Mouse (Mus musculus): ENCODE results near the gene Hspa12b. TPM values are rescaled to one million over a fixed set of nuclear protein-coding genes. Genes with fewer than 3 reads are reported as not detected.
"Not testable (repeated sequence)": the region's sequence is repeated elsewhere in the genome, so short reads cannot be mapped to it uniquely, and the experiment has no call there.

Gene Hspa12b
- polyA plus RNA-seq, 1 experiment from 2014 or later, result 3.3 TPM

GRCm38 (mm10) chr2:131096101-131096795 is 30.8 kb upstream of the Hspa12b start:
- Histone ChIP-seq H3K27me3 (ENCODE audit: control insufficient read depth, insufficient read depth, low read length) (no peaks in the 10 kb centered on the region), H3K4me3 (ENCODE audit: low read depth, low read length) (no peak overlapping the region), H3K36me3 (ENCODE audit: control insufficient read depth, insufficient read depth, low read length) (no peaks in the 10 kb centered on the region), H3K27ac (ENCODE audit: low read depth, low read length) (0 out of 2 replicates have a peak overlapping the region, but pooled peaks have one; percentile 14), H3K9ac (ENCODE audit: low read length) (peak overlapping the region; percentile 42; the same call in 1 of the 2 replicates), H3K4me2 (no peak overlapping the region), H3K4me1 (ENCODE audit: control insufficient read depth, insufficient read depth, low read length) (peaks cover 4% of the 10 kb centered on the region), H3K9me3 (ENCODE audit: control insufficient read depth, low read length) (no peaks in the 10 kb centered on the region)
- 22% methylated on average over 9 of the region's 9 CpGs for WGBS
- ATAC-seq (ENCODE audit: low FRiP score) (0 out of 2 replicates have a peak, but pooled peaks have one; percentile 52), DNase-seq (ENCODE audit: low spot score, missing footprints) (peak; percentile 89)

- Histone ChIP-seq H3K9ac (ENCODE audit: low read length) (no peak overlapping the region), H3K4me1 (ENCODE audit: control insufficient read depth, insufficient read depth, low read length) (peaks cover 4% of the 10 kb centered on the region), H3K4me3 (ENCODE audit: low read depth, low read length) (no peak overlapping the region), H3K9me3 (ENCODE audit: control insufficient read depth, low read length) (no peaks in the 10 kb centered on the region), H3K36me3 (ENCODE audit: control insufficient read depth, insufficient read depth, low read length) (no peaks in the 10 kb centered on the region), H3K27ac (ENCODE audit: low read depth, low read length) (no peak overlapping the region), H3K4me2 (no peak overlapping the region), H3K27me3 (ENCODE audit: control insufficient read depth, insufficient read depth, low read length) (no peaks in the 10 kb centered on the region)
- 87% methylated on average over 4 of the region's 4 CpGs for WGBS
- DNase-seq (ENCODE audit: low spot score, missing footprints) (no peak), ATAC-seq (ENCODE audit: low FRiP score) (no peak)
These were observed 30.0 kb upstream of the Hspa12b start for GRCm38 (mm10) chr2:131097087-131097486.

- Histone ChIP-seq H3K9ac (ENCODE audit: low read length) (no peak overlapping the region), H3K36me3 (ENCODE audit: control insufficient read depth, insufficient read depth, low read length) (no peaks in the 10 kb centered on the region), H3K4me1 (ENCODE audit: control insufficient read depth, insufficient read depth, low read length) (peaks cover under 1% of the 10 kb centered on the region; the same call in 1 of the 2 replicates), H3K4me3 (ENCODE audit: low read depth, low read length) (no peak overlapping the region), H3K4me2 (no peak overlapping the region), H3K9me3 (ENCODE audit: control insufficient read depth, low read length) (no peaks in the 10 kb centered on the region), H3K27me3 (ENCODE audit: control insufficient read depth, insufficient read depth, low read length) (no peaks in the 10 kb centered on the region), H3K27ac (ENCODE audit: low read depth, low read length) (no peak overlapping the region)
- no peak for DNase-seq (ENCODE audit: low spot score, missing footprints)
- 49% methylated on average over 3 of the region's 3 CpGs for WGBS
- ATAC-seq (ENCODE audit: low FRiP score), result no peak
These were observed 25.6 kb upstream of the Hspa12b start for GRCm38 (mm10) chr2:131101530-131101929.

GRCm38 (mm10) chr2:131104021-131104420 is 23.1 kb upstream of the Hspa12b start:
- ATAC-seq (ENCODE audit: low FRiP score) (no peak), DNase-seq (ENCODE audit: low spot score, missing footprints) (no peak)
- H3K36me3 ChIP-seq (ENCODE audit: control insufficient read depth, insufficient read depth, low read length), result no peaks in the 10 kb centered on the region
- no peak overlapping the region for H3K4me2 ChIP-seq
- no peak overlapping the region for H3K27ac ChIP-seq (ENCODE audit: low read depth, low read length)
- H3K9me3 ChIP-seq (ENCODE audit: control insufficient read depth, low read length), result no peaks in the 10 kb centered on the region
- H3K4me3 ChIP-seq (ENCODE audit: low read depth, low read length), result no peak overlapping the region
- no peak overlapping the region for H3K9ac ChIP-seq (ENCODE audit: low read length)
- H3K4me1 ChIP-seq (ENCODE audit: control insufficient read depth, insufficient read depth, low read length), result no peaks in the 10 kb centered on the region
- no peaks in the 10 kb centered on the region for H3K27me3 ChIP-seq (ENCODE audit: control insufficient read depth, insufficient read depth, low read length)
- WGBS, result 86% methylated on average over 4 of the region's 4 CpGs

- DNase-seq (ENCODE audit: low spot score, missing footprints); H3K4me1 ChIP-seq (ENCODE audit: control insufficient read depth, insufficient read depth, low read length); H3K27me3 ChIP-seq (ENCODE audit: control insufficient read depth, insufficient read depth, low read length); H3K9ac ChIP-seq (ENCODE audit: low read length); H3K4me2 ChIP-seq; H3K36me3 ChIP-seq (ENCODE audit: control insufficient read depth, insufficient read depth, low read length); H3K4me3 ChIP-seq (ENCODE audit: low read depth, low read length); ATAC-seq (ENCODE audit: low FRiP score); H3K9me3 ChIP-seq (ENCODE audit: control insufficient read depth, low read length); H3K27ac ChIP-seq (ENCODE audit: low read depth, low read length): not testable (repeated sequence)
- 75% methylated on average over 4 of the region's 4 CpGs for WGBS
These were observed 22.0 kb upstream of the Hspa12b start for GRCm38 (mm10) chr2:131105061-131105460.

- Histone ChIP-seq H3K9me3 (ENCODE audit: control insufficient read depth, low read length) (no peaks in the 10 kb centered on the region), H3K4me1 (ENCODE audit: control insufficient read depth, insufficient read depth, low read length) (no peaks in the 10 kb centered on the region), H3K36me3 (ENCODE audit: control insufficient read depth, insufficient read depth, low read length) (no peaks in the 10 kb centered on the region), H3K4me2 (no peak overlapping the region), H3K4me3 (ENCODE audit: low read depth, low read length) (no peak overlapping the region), H3K9ac (ENCODE audit: low read length) (no peak overlapping the region), H3K27me3 (ENCODE audit: control insufficient read depth, insufficient read depth, low read length) (no peaks in the 10 kb centered on the region), H3K27ac (ENCODE audit: low read depth, low read length) (no peak overlapping the region)
- WGBS, result 92% methylated on average over 5 of the region's 5 CpGs
- DNase-seq (ENCODE audit: low spot score, missing footprints), result no peak
- ATAC-seq (ENCODE audit: low FRiP score), result no peak
These were observed 21.1 kb upstream of the Hspa12b start for GRCm38 (mm10) chr2:131105989-131106388.

DNA sequence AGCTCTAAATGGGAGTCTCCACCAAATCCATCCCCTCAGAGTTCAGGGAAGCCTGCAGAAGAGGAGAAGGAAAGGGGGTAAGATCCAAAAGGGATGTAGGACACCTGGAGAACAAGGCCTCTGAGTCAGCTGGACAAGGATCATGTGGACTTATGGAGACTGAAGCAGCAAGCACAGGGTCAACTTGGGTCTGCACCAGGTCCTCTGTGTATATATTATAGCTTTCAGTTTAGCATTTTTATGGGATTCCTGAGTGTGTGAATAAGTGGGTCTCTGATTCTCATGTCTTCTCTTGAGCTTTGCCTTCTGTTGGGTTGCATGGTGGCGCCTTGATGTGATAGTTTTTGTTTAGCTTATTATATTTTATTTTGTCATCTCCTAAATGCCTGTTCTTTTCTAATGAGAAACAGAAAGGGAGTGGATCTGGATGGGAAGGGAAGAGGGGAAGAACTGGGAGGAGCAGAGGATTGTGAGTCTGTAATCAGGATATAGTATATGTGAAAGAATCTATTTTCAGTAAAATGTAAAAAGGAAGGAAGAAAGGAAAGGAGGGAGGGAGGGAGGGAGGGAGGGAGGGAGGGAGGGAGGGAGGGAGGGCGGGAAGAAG is 8.0 kb upstream of the Hspa12b start:
- WGBS, result 75% methylated on average over 2 of the region's 2 CpGs
- Histone ChIP-seq H3K9me3 (ENCODE audit: control insufficient read depth, low read length) (no peaks in the 10 kb centered on the region), H3K4me1 (ENCODE audit: control insufficient read depth, insufficient read depth, low read length) (no peaks in the 10 kb centered on the region), H3K36me3 (ENCODE audit: control insufficient read depth, insufficient read depth, low read length) (no peaks in the 10 kb centered on the region), H3K27ac (ENCODE audit: low read depth, low read length) (no peak overlapping the region), H3K4me2 (no peak overlapping the region), H3K27me3 (ENCODE audit: control insufficient read depth, insufficient read depth, low read length) (no peaks in the 10 kb centered on the region), H3K4me3 (ENCODE audit: low read depth, low read length) (no peak overlapping the region), H3K9ac (ENCODE audit: low read length) (no peak overlapping the region)
- ATAC-seq (ENCODE audit: low FRiP score), result no peak
- DNase-seq (ENCODE audit: low spot score, missing footprints), result peak; percentile 26

GRCm38 (mm10) chr2:131124166-131124565 is 2.9 kb upstream of the Hspa12b start:
- Histone ChIP-seq H3K9ac (ENCODE audit: low read length) (no peak overlapping the region), H3K9me3 (ENCODE audit: control insufficient read depth, low read length) (no peaks in the 10 kb centered on the region), H3K4me2 (no peak overlapping the region), H3K27ac (ENCODE audit: low read depth, low read length) (no peak overlapping the region), H3K36me3 (ENCODE audit: control insufficient read depth, insufficient read depth, low read length) (no peaks in the 10 kb centered on the region), H3K4me1 (ENCODE audit: control insufficient read depth, insufficient read depth, low read length) (peaks cover 16% of the 10 kb centered on the region), H3K4me3 (ENCODE audit: low read depth, low read length) (no peak overlapping the region), H3K27me3 (ENCODE audit: control insufficient read depth, insufficient read depth, low read length) (no peaks in the 10 kb centered on the region)
- DNase-seq (ENCODE audit: low spot score, missing footprints) (no peak), ATAC-seq (ENCODE audit: low FRiP score) (no peak)
- WGBS, result 85% methylated on average over 3 of the region's 3 CpGs

GRCm38 (mm10) chr2:131125157-131125963 is 1.7 kb upstream of the Hspa12b start:
- DNase-seq (ENCODE audit: low spot score, missing footprints) (peak; percentile 71), ATAC-seq (ENCODE audit: low FRiP score) (no peak)
- H3K27me3 ChIP-seq (ENCODE audit: control insufficient read depth, insufficient read depth, low read length), result no peaks in the 10 kb centered on the region
- H3K9me3 ChIP-seq (ENCODE audit: control insufficient read depth, low read length), result no peaks in the 10 kb centered on the region
- no peak overlapping the region for H3K4me2 ChIP-seq
- no peak overlapping the region for H3K4me3 ChIP-seq (ENCODE audit: low read depth, low read length)
- no peaks in the 10 kb centered on the region for H3K36me3 ChIP-seq (ENCODE audit: control insufficient read depth, insufficient read depth, low read length)
- H3K27ac ChIP-seq (ENCODE audit: low read depth, low read length), result no peak overlapping the region
- H3K9ac ChIP-seq (ENCODE audit: low read length), result no peak overlapping the region
- WGBS, result 92% methylated on average over 9 of the region's 9 CpGs
- peaks cover 16% of the 10 kb centered on the region for H3K4me1 ChIP-seq (ENCODE audit: control insufficient read depth, insufficient read depth, low read length)

Measured in midbrain, embryonic 11.5 days (tissue).